Mouse (Mus musculus) MEL (cell line): ENCODE measurements around the gene Sorcs2.

Experiments
- CHD2 ChIP-seq: IDR thresholded peaks from 2 replicates; pipeline ENCODE4 v1.6.1; 2011; ENCODE audit warnings: low read length, improper control_type of control experiment
- CTCF ChIP-seq, 3 experiments: IDR thresholded peaks in 2 of 3; conservative IDR thresholded peaks in 1 of 3; 2 replicates each; pipeline ENCODE4 v1.5.1; 2011 to 2012; ENCODE audit warnings: low read length in 3 of 3, low read depth in 2 of 3, mild to moderate bottlenecking in 2 of 3, improper control_type of control experiment in 1 of 3, inconsistent platforms in 1 of 3, mixed read lengths in 1 of 3, moderate library complexity in 1 of 3; ENCODE audit not compliant: control insufficient read depth in 1 of 3, insufficient read depth in 1 of 3, poor library complexity in 1 of 3, severe bottlenecking in 1 of 3
- E2F4 ChIP-seq: IDR thresholded peaks from 2 replicates; pipeline ENCODE4 v1.6.1; 2011; ENCODE audit warnings: low read depth, low read length, improper control_type of control experiment, borderline replicate concordance
- ELF1 ChIP-seq: IDR thresholded peaks from 2 replicates; pipeline ENCODE4 v1.6.1; 2014; ENCODE audit warnings: low read depth, mild to moderate bottlenecking, inconsistent platforms, low read length, improper control_type of control experiment, moderate library complexity
- EP300 ChIP-seq, 2 experiments: IDR thresholded peaks; 2 replicates each; pipeline ENCODE4 v1.6.1; 2011; ENCODE audit warnings: improper control_type of control experiment in 2 of 2, low read length in 2 of 2, low read depth in 1 of 2, mild to moderate bottlenecking in 1 of 2
- GATA1 ChIP-seq: IDR thresholded peaks from 2 replicates; pipeline ENCODE4 v1.6.1; 2011; ENCODE audit warnings: low read depth, low read length, improper control_type of control experiment
- JUND ChIP-seq: IDR thresholded peaks from 2 replicates; pipeline ENCODE4 v1.6.1; 2011; ENCODE audit warnings: low read depth, mild to moderate bottlenecking, improper control_type of control experiment, low read length
- NELFE ChIP-seq: IDR thresholded peaks from 2 replicates; pipeline ENCODE4 v1.6.1; 2011; ENCODE audit warnings: low read depth, low read length, improper control_type of control experiment
- POLR2AphosphoS2 ChIP-seq: IDR thresholded peaks from 2 replicates; pipeline ENCODE4 v1.6.1; 2011; ENCODE audit warnings: low read length, improper control_type of control experiment
- RAD21 ChIP-seq: IDR thresholded peaks from 2 replicates; pipeline ENCODE4 v1.6.1; 2011; ENCODE audit warnings: mild to moderate bottlenecking, low read depth, low read length, improper control_type of control experiment
- SMC3 ChIP-seq: IDR thresholded peaks from 2 replicates; pipeline ENCODE4 v1.6.1; 2011; ENCODE audit warnings: low read depth, low read length, improper control_type of control experiment
- TAL1 ChIP-seq: IDR thresholded peaks from 2 replicates; pipeline ENCODE4 v1.6.1; 2012; ENCODE audit warnings: mild to moderate bottlenecking, inconsistent platforms, low read length, moderate library complexity, mixed read lengths
- TBP ChIP-seq: IDR thresholded peaks from 2 replicates; pipeline ENCODE4 v1.8.0; 2011; ENCODE audit warnings: low read depth, low read length, improper control_type of control experiment
- TCF12 ChIP-seq: IDR thresholded peaks from 2 replicates; pipeline ENCODE4 v1.6.1; 2014; ENCODE audit warnings: low read depth, mild to moderate bottlenecking, inconsistent platforms, low read length, improper control_type of control experiment, moderate library complexity

DNA sequence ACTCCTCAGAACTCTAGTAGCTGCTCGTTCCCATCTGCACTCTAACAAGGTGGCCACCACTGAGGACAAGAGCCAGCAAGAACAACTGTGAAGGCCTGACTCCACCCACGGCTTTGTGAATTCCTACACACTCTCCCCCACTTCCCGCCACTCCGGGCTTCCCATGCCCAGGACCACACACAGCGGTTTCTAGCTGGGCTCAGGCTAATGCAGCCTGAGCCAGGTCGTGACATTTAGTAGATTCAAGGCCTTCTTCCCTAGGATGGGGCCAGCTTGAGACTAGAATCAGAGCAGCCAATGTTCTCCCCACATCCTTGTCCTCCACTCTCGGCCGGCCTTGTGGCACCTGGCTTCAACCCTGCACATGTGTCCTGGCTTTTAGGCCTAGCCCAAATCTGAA is 76.4 kb downstream of the Sorcs2 start:
- TF ChIP-seq CTCF (IDR thresholded peaks at IDR 0.05 in 2 of 3, conservative IDR thresholded peaks at IDR 0.05 in 1 of 3; ENCODE audit: control insufficient read depth in 1 of 3, insufficient read depth in 1 of 3, low read depth in 2 of 3, low read length in 3 of 3, poor library complexity in 1 of 3, severe bottlenecking in 1 of 3) (no peak), E2F4 (no peak), GATA1 (no peak), ELF1 (no peak), EP300 (IDR thresholded peaks at IDR 0.05; ENCODE audit: low read depth in 1 of 2, low read length in 2 of 2) (no peak), RAD21 (no peak), TCF12 (no peak), NELFE (no peak), JUND (no peak), POLR2AphosphoS2 (no peak), TBP (no peak), CHD2 (no peak), SMC3 (no peak), TAL1 (no peak)
